9 mouse cellular contexts compared by ENCODE assay signal in genomic region chr2:29217897-29218296, GRCm38 (mm10). TPM values are rescaled to one million over a fixed set of nuclear protein-coding genes. Genes with fewer than 3 reads are reported as not detected.
DNase-seq lines count a peak whose midpoint lies in the region; ATAC-seq and TF ChIP-seq lines count a peak whose summit lies in the region.
"Had no signal": no experiment of that assay in that cellular context is flagged by ENCODE, and none has a peak within 500 bp of the region (broad histone marks: within the 10 kb centered on the region; RNA-seq: fewer than 3 reads in every experiment).

No protein-coding gene starts in this region.

- no peak overlapping the region for H3K27ac ChIP-seq in kidney, adult 2 months (ENCODE audit: insufficient read depth, low read depth, low read length)
- H3K27ac ChIP-seq in hindbrain, postnatal 0 days, result peak overlapping the region; percentile 1; the same call in 1 of the 2 replicates
- H3K27ac ChIP-seq: embryonic facial prominence, embryonic 12.5 days had no signal

- H3K4me2 ChIP-seq in hindbrain, postnatal 0 days (ENCODE audit: low read depth, low read length), result no peak overlapping the region
- H3K4me2 ChIP-seq: embryonic facial prominence, embryonic 12.5 days had no signal

- no peak overlapping the region for H3K4me3 ChIP-seq in kidney, adult 2 months (ENCODE audit: insufficient read depth, low read depth, low read length)
- H3K4me3 ChIP-seq in hindbrain, postnatal 0 days (ENCODE audit: low read length), result no peak overlapping the region
- H3K4me3 ChIP-seq: embryonic facial prominence, embryonic 12.5 days had no signal

- 60% methylated on average over 10 of the region's 10 CpGs for WGBS in kidney, adult 2 months
- 28% methylated on average over 10 of the region's 10 CpGs for WGBS in hindbrain, postnatal 0 days

- no peaks in the 10 kb centered on the region for H3K36me3 ChIP-seq in kidney, adult 2 months (ENCODE audit: control insufficient read depth, insufficient read depth, low read length)
- H3K36me3 ChIP-seq in hindbrain, postnatal 0 days (ENCODE audit: insufficient read depth, low read length), result no peaks in the 10 kb centered on the region
- H3K36me3 ChIP-seq: embryonic facial prominence, embryonic 12.5 days had no signal

- H3K9ac ChIP-seq in hindbrain, postnatal 0 days (replicated peaks; ENCODE audit: low read length), result no peak overlapping the region
- H3K9ac ChIP-seq: embryonic facial prominence, embryonic 12.5 days had no signal

- 0 out of 2 replicates have a peak, but pooled peaks have one; percentile 5 for TF ChIP-seq CTCF in kidney, adult 2 months (conservative IDR thresholded peaks at IDR 0.05; ENCODE audit: insufficient read depth, insufficient read length, low read depth, low read length)
- TF ChIP-seq CTCF in hindbrain, postnatal 0 days (IDR thresholded peaks at IDR 0.05; ENCODE audit: low read depth), result peak; percentile 69

- no peaks in the 10 kb centered on the region for H3K9me3 ChIP-seq in hindbrain, postnatal 0 days (ENCODE audit: low read length)
- H3K9me3 ChIP-seq: embryonic facial prominence, embryonic 12.5 days had no signal

- no peak for TF ChIP-seq POLR2A in kidney, adult 2 months (IDR thresholded peaks at IDR 0.05; ENCODE audit: low read depth, low read length)

- no peaks in the 10 kb centered on the region for H3K27me3 ChIP-seq in kidney, adult 2 months (replicated peaks; ENCODE audit: control insufficient read depth, insufficient read depth, low read length)
- no peaks in the 10 kb centered on the region for H3K27me3 ChIP-seq in hindbrain, postnatal 0 days (ENCODE audit: insufficient read depth, low read length)
- H3K27me3 ChIP-seq: embryonic facial prominence, embryonic 12.5 days had no signal

- ATAC-seq in hindbrain, postnatal 0 days, result peak; percentile 90

- H3K4me1 ChIP-seq in kidney, adult 2 months (ENCODE audit: control insufficient read depth, insufficient read depth, low read length), result no peaks in the 10 kb centered on the region
- 0 out of 2 replicates have a peak, but pooled peaks cover 3% of the 10 kb centered on the region for H3K4me1 ChIP-seq in hindbrain, postnatal 0 days (ENCODE audit: insufficient read depth, low read length)

- DNase-seq in kidney, adult 2 months, result peak; percentile 12
- no peak for DNase-seq in kidney, adult 8-10 months
- peak; percentile 99 for DNase-seq in cerebellum, adult 11 months
- DNase-seq in gastrocnemius, adult 8-10 months (ENCODE audit: low spot score in 2 of 2), result peak; percentile 82 to 88
- DNase-seq in hindbrain, postnatal 0 days (ENCODE audit: low spot score), result peak; percentile 88
- DNase-seq in lung, postnatal 4 days, result peak; percentile 46 to 59
- no peak for DNase-seq in spleen, postnatal 4 days (ENCODE audit: low spot score in 2 of 2)
- no peak for DNase-seq in kidney, adult 18-20 months

RNA-seq across cellular contexts. Expression of gene Ntng2, which starts 34.9 kb away (rescaled TPM):
- 18.2 and 23.2 TPM in 2 replicates for polyA plus RNA-seq in kidney, adult 2 months (2012; rRNA removed)
- 10 to 100 TPM; 16.7 to 30.4 (median 26.0) TPM for total RNA-seq in gastrocnemius, adult 8-10 months (2022)
- total RNA-seq in hindbrain, postnatal 0 days (2014; rRNA removed), result 30.3 and 34.5 TPM in 2 replicates
- 3.4 and 4.6 TPM in 2 replicates for polyA plus RNA-seq in hindbrain, postnatal 0 days (2015; fragmentation: Nextera tagmentation; extraction: Ambion mirVana)

Comparison
In these comparisons a context has a peak if more than half of its experiments do, and no peak if none do; other contexts are left out.
1. DNase-seq: peak in kidney, adult 2 months (single experiment), cerebellum, adult 11 months (single experiment), gastrocnemius, adult 8-10 months (2 of 2), hindbrain, postnatal 0 days (single experiment) and lung, postnatal 4 days (2 of 2); none in kidney, adult 8-10 months (0 of 2), spleen, postnatal 4 days (0 of 2) and kidney, adult 18-20 months (single experiment).